Mouse (Mus musculus): ENCODE data around the gene Gm49359. TPM values are rescaled to one million over a fixed set of nuclear protein-coding genes. Genes with fewer than 3 reads are reported as not detected.
A peak's percentile ranks its signal among the peaks of the same experiment; 100 is the strongest.
"Not testable (repeated sequence)": the region's sequence is repeated elsewhere in the genome, so short reads cannot be mapped to it uniquely, and the experiment has no call there.

Gm49359 gene
- total RNA-seq (2014; rRNA removed) (7.4 and 10.4 TPM in 2 replicates), polyA plus RNA-seq (2015; fragmentation: Nextera tagmentation; extraction: Ambion mirVana) (7.3 and 8.1 TPM in 2 replicates)

- H3K27ac ChIP-seq (ENCODE audit: low read depth, low read length), result peak within 1 kb of the TSS; percentile 75; the same call in 1 of the 2 replicates
- peak; percentile 94 for DNase-seq (ENCODE audit: low spot score)
- 2% methylated on average over 28 of the region's 28 CpGs for WGBS
These were observed at the start of gene Gm49359 for GRCm38 (mm10) chr13:62466424-62467334. Gene Gm49359, minus strand, starts transcription at chr13:62466832.

GRCm38 (mm10) chr13:62510641-62511420 lies 44.2 kb upstream of the Gm49359 start:
- H3K27me3 ChIP-seq (ENCODE audit: insufficient read depth, low read length); H3K4me1 ChIP-seq (ENCODE audit: insufficient read depth, low read length); H3K9me3 ChIP-seq (ENCODE audit: low read length); DNase-seq (ENCODE audit: low spot score); H3K27ac ChIP-seq (ENCODE audit: low read depth, low read length); H3K36me3 ChIP-seq (ENCODE audit: insufficient read depth, low read length); H3K4me3 ChIP-seq (ENCODE audit: low read depth, low read length); ATAC-seq (ENCODE audit: low FRiP score); H3K4me2 ChIP-seq (ENCODE audit: low read depth, low read length, poor library complexity, severe bottlenecking); H3K9ac ChIP-seq (replicated peaks; ENCODE audit: low read length, poor library complexity, severe bottlenecking): not testable (repeated sequence)
- WGBS, result 95% methylated on average over 1 of the region's 1 CpGs

More at GRCm38 (mm10) chr13:62466424-62467334, at the start of gene Gm49359:
- H3K36me3 ChIP-seq (ENCODE audit: insufficient read depth, low read length); H3K27me3 ChIP-seq (ENCODE audit: insufficient read depth, low read length); H3K4me1 ChIP-seq (ENCODE audit: insufficient read depth, low read length); H3K9me3 ChIP-seq (ENCODE audit: low read length): not testable (repeated sequence)
- peak within 1 kb of the TSS; percentile 69 for H3K9ac ChIP-seq (replicated peaks; ENCODE audit: low read length, poor library complexity, severe bottlenecking)
- peak; percentile 100 for ATAC-seq (ENCODE audit: low FRiP score)
- H3K4me2 ChIP-seq (ENCODE audit: low read depth, low read length, poor library complexity, severe bottlenecking), result peak within 1 kb of the TSS; percentile 30; the same call in 1 of the 2 replicates
- peak within 1 kb of the TSS; percentile 50 for H3K4me3 ChIP-seq (ENCODE audit: low read depth, low read length)

DNA sequence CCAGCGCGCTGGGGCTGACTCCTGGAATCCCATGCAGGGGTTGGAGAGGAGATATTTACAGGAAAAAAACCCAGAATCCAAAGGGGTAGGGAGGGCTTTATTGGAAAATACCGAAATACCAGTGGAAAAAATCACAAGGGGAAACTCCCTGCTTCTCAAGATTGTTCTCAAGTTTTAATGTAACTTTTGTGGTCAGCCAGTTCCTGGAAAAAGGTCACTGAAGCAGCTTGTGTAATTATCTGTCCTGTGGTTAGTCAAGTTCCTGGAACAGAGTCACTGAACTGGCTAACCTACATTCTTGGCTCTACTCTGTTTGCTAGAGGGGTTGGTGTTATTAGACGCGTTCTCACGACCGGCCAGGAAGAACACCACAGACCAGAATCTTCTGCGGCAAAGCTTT lies 6.0 kb upstream of the Gm49359 start:
- H3K4me1 ChIP-seq (ENCODE audit: insufficient read depth, low read length); H3K4me2 ChIP-seq (ENCODE audit: low read depth, low read length, poor library complexity, severe bottlenecking); DNase-seq (ENCODE audit: low spot score); H3K9me3 ChIP-seq (ENCODE audit: low read length); H3K9ac ChIP-seq (replicated peaks; ENCODE audit: low read length, poor library complexity, severe bottlenecking); ATAC-seq (ENCODE audit: low FRiP score); H3K4me3 ChIP-seq (ENCODE audit: low read depth, low read length); H3K27me3 ChIP-seq (ENCODE audit: insufficient read depth, low read length); H3K36me3 ChIP-seq (ENCODE audit: insufficient read depth, low read length); H3K27ac ChIP-seq (ENCODE audit: low read depth, low read length): not testable (repeated sequence)
- 93% methylated on average over 8 of the region's 8 CpGs for WGBS

DNA sequence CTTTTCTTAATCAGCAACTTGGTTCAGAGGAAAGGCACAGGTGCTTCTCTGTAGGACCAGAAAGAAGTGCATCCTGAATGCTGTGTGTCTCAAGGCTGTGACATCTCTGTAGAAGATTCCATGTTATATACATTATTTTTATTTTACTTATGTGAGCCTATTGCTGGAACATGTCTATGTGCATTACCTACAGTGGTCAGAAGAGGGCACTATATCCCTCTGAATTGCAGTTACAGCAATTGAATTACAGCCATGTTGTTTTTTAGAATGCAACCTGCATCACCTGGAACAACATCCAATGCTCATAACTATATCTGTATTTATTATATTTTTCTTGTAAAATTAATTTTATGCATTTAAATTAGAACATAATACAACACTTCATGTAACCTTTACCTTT lies 3.3 kb upstream of the Gm49359 start:
- peak; percentile 19 for DNase-seq (ENCODE audit: low spot score)
- H3K9me3 ChIP-seq (ENCODE audit: low read length), result not testable (repeated sequence)
- peak; percentile 64 for TF ChIP-seq CTCF (IDR thresholded peaks at IDR 0.05)

More for the DNA sequence above, 3.3 kb upstream of the Gm49359 start:
- not testable (repeated sequence) for H3K4me3 ChIP-seq (ENCODE audit: low read depth, low read length); H3K27ac ChIP-seq (ENCODE audit: low read depth, low read length); ATAC-seq (ENCODE audit: low FRiP score); H3K36me3 ChIP-seq (ENCODE audit: insufficient read depth, low read length); H3K27me3 ChIP-seq (ENCODE audit: insufficient read depth, low read length); H3K4me1 ChIP-seq (ENCODE audit: insufficient read depth, low read length); H3K4me2 ChIP-seq (ENCODE audit: low read depth, low read length, poor library complexity, severe bottlenecking); H3K9ac ChIP-seq (replicated peaks; ENCODE audit: low read length, poor library complexity, severe bottlenecking)

Small RNA genes lying within 50 kb of the gene (microRNA-seq; reads per million reads assigned to microRNA genes)
- not detected for gene Gm22256 (ENCODE audit: borderline number of aligned reads)

Other genes starting within 250 kb of the Gm49359 start
- 1.7 and 2.3 TPM in 2 replicates for gene Gm3604, start 83.7 kb downstream of the Gm49359 start, total RNA-seq (2014; rRNA removed)
- gene Gm3604, start 83.7 kb downstream of the Gm49359 start, polyA plus RNA-seq (2015; fragmentation: Nextera tagmentation; extraction: Ambion mirVana), result 2.2 and 2.4 TPM in 2 replicates
- not detected in 2 replicates for gene Zfp935, start 91.7 kb upstream of the Gm49359 start, total RNA-seq (2014; rRNA removed)
- 0.31 TPM in 1 of 2 replicates, not detected in the other for gene Zfp935, start 91.7 kb upstream of the Gm49359 start, polyA plus RNA-seq (2015; fragmentation: Nextera tagmentation; extraction: Ambion mirVana)
- gene Zfp934, start 104.4 kb upstream of the Gm49359 start, total RNA-seq (2014; rRNA removed), result 4.0 and 7.7 TPM in 2 replicates
- gene Zfp934, start 104.4 kb upstream of the Gm49359 start, polyA plus RNA-seq (2015; fragmentation: Nextera tagmentation; extraction: Ambion mirVana), result 6.3 and 7.3 TPM in 2 replicates
- gene 6720489N17Rik, start 157.3 kb upstream of the Gm49359 start, total RNA-seq (2014; rRNA removed), result 4.1 and 16.5 TPM in 2 replicates
- gene 6720489N17Rik, start 157.3 kb upstream of the Gm49359 start, polyA plus RNA-seq (2015; fragmentation: Nextera tagmentation; extraction: Ambion mirVana), result 4.4 and 6.3 TPM in 2 replicates

Data from midbrain, postnatal 0 days (tissue).